Mouse (Mus musculus): ENCODE results near the gene Vsig2. TPM values are rescaled to one million over a fixed set of nuclear protein-coding genes. Genes with fewer than 3 reads are reported as not detected.

Gene Vsig2
- polyA plus RNA-seq, 1 experiment from 2014 or later = not detected

- DNase-seq (ENCODE audit: low spot score, missing footprints) (no peak), ATAC-seq (ENCODE audit: low FRiP score) (no peak)
- no peak overlapping the region for H3K27ac ChIP-seq (ENCODE audit: low read depth, low read length)
- H3K4me1 ChIP-seq (ENCODE audit: control insufficient read depth, insufficient read depth, low read length) = no peaks in the 10 kb centered on the region
- no peaks in the 10 kb centered on the region for H3K27me3 ChIP-seq (ENCODE audit: control insufficient read depth, insufficient read depth, low read length)
- H3K9ac ChIP-seq (ENCODE audit: low read length) = no peak overlapping the region
- H3K4me2 ChIP-seq = no peak overlapping the region
- H3K4me3 ChIP-seq (ENCODE audit: low read depth, low read length) = no peak overlapping the region
- H3K9me3 ChIP-seq (ENCODE audit: control insufficient read depth, low read length) = no peaks in the 10 kb centered on the region
- H3K36me3 ChIP-seq (ENCODE audit: control insufficient read depth, insufficient read depth, low read length) = peaks cover under 1% of the 10 kb centered on the region; the same call in 1 of the 2 replicates
- 91% methylated on average over 3 of the region's 3 CpGs for WGBS
Observed at GRCm38 (mm10) chr9:37514456-37514855, 24.6 kb upstream of the Vsig2 start.

GRCm38 (mm10) chr9:37517467-37517866, 21.6 kb upstream of the Vsig2 start:
- WGBS = 83% methylated on average over 1 of the region's 1 CpGs
- Histone ChIP-seq H3K27ac (ENCODE audit: low read depth, low read length) (no peak overlapping the region), H3K4me2 (no peak overlapping the region), H3K27me3 (ENCODE audit: control insufficient read depth, insufficient read depth, low read length) (no peaks in the 10 kb centered on the region), H3K9ac (ENCODE audit: low read length) (no peak overlapping the region), H3K4me3 (ENCODE audit: low read depth, low read length) (no peak overlapping the region), H3K36me3 (ENCODE audit: control insufficient read depth, insufficient read depth, low read length) (peaks cover 9% of the 10 kb centered on the region; the same call in 1 of the 2 replicates), H3K4me1 (ENCODE audit: control insufficient read depth, insufficient read depth, low read length) (no peaks in the 10 kb centered on the region), H3K9me3 (ENCODE audit: control insufficient read depth, low read length) (no peaks in the 10 kb centered on the region)
- ATAC-seq (ENCODE audit: low FRiP score) (no peak), DNase-seq (ENCODE audit: low spot score, missing footprints) (no peak)

DNA sequence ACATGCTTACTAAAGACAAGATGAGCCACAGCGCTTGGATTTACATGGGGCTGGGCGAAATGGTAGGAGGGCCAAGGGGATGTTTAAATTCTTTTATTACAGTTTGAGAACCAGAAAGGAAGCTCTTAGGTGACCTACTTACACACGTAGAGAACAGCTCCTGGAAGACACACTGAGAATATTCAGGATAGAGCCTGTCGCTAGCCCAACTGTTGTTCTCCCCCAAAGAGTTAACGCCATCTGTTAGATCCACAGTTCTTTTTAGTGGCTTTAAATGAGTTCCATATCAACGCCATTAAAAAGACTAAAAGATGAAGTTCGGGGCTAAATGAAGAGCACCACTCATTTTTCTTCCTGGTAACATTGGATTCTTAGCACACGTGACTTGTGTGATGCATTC, 20.1 kb upstream of the Vsig2 start:
- ATAC-seq (ENCODE audit: low FRiP score) (no peak), DNase-seq (ENCODE audit: low spot score, missing footprints) (no peak)
- Histone ChIP-seq H3K36me3 (ENCODE audit: control insufficient read depth, insufficient read depth, low read length) (peaks cover 14% of the 10 kb centered on the region), H3K9ac (ENCODE audit: low read length) (no peak overlapping the region), H3K4me1 (ENCODE audit: control insufficient read depth, insufficient read depth, low read length) (no peaks in the 10 kb centered on the region), H3K4me2 (no peak overlapping the region), H3K27ac (ENCODE audit: low read depth, low read length) (no peak overlapping the region), H3K9me3 (ENCODE audit: control insufficient read depth, low read length) (no peaks in the 10 kb centered on the region), H3K4me3 (ENCODE audit: low read depth, low read length) (no peak overlapping the region), H3K27me3 (ENCODE audit: control insufficient read depth, insufficient read depth, low read length) (no peaks in the 10 kb centered on the region)
- 96% methylated on average over 8 of the region's 8 CpGs for WGBS

GRCm38 (mm10) chr9:37519995-37520394, 19.1 kb upstream of the Vsig2 start:
- ATAC-seq (ENCODE audit: low FRiP score) = no peak
- no peaks in the 10 kb centered on the region for H3K4me1 ChIP-seq (ENCODE audit: control insufficient read depth, insufficient read depth, low read length)
- peaks cover 14% of the 10 kb centered on the region for H3K36me3 ChIP-seq (ENCODE audit: control insufficient read depth, insufficient read depth, low read length)

DNA sequence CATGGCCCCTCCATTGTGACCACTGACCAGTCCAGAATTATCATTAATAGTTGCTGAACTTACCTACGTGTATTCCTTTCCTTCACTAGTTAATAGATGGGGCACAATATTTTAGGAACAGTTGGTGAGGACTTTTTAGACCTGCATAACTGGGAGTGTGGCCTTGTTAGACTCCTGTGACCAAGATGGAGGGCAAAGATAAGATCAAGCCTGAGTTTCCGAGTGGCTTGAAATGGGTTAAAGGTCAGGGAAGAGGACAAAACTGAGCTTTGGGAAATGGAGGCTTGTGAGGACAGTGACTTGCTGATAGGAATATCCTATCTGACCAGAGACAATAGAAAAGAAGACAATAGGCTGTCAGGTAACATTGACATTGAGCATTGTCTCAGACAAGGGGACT, 13.6 kb upstream of the Vsig2 start:
- H3K4me3 ChIP-seq (ENCODE audit: low read depth, low read length) = no peak overlapping the region
- no peak for ATAC-seq (ENCODE audit: low FRiP score)
- H3K36me3 ChIP-seq (ENCODE audit: control insufficient read depth, insufficient read depth, low read length) = peaks cover 8% of the 10 kb centered on the region
- no peak overlapping the region for H3K27ac ChIP-seq (ENCODE audit: low read depth, low read length)
- 87% methylated on average over 2 of the region's 2 CpGs for WGBS
- peaks cover 40% of the 10 kb centered on the region for H3K27me3 ChIP-seq (ENCODE audit: control insufficient read depth, insufficient read depth, low read length)
- no peak overlapping the region for H3K9ac ChIP-seq (ENCODE audit: low read length)
- DNase-seq (ENCODE audit: low spot score, missing footprints) = no peak
- peaks cover 3% of the 10 kb centered on the region; the same call in 1 of the 2 replicates for H3K9me3 ChIP-seq (ENCODE audit: control insufficient read depth, low read length)
- no peak overlapping the region for H3K4me2 ChIP-seq
- peaks cover 12% of the 10 kb centered on the region for H3K4me1 ChIP-seq (ENCODE audit: control insufficient read depth, insufficient read depth, low read length)

More at GRCm38 (mm10) chr9:37519995-37520394, 19.1 kb upstream of the Vsig2 start:
- WGBS = 94% methylated on average over 2 of the region's 2 CpGs
- Histone ChIP-seq H3K27ac (ENCODE audit: low read depth, low read length) (no peak overlapping the region), H3K9ac (ENCODE audit: low read length) (no peak overlapping the region), H3K4me3 (ENCODE audit: low read depth, low read length) (no peak overlapping the region), H3K27me3 (ENCODE audit: control insufficient read depth, insufficient read depth, low read length) (no peaks in the 10 kb centered on the region), H3K9me3 (ENCODE audit: control insufficient read depth, low read length) (no peaks in the 10 kb centered on the region), H3K4me2 (no peak overlapping the region)
- no peak for DNase-seq (ENCODE audit: low spot score, missing footprints)

- ATAC-seq (ENCODE audit: low FRiP score) (peak; percentile 17; the same call in 1 of the 2 replicates), DNase-seq (ENCODE audit: low spot score, missing footprints) (peak; percentile 92)
- Histone ChIP-seq H3K9me3 (ENCODE audit: control insufficient read depth, low read length) (peaks cover 3% of the 10 kb centered on the region; the same call in 1 of the 2 replicates), H3K4me2 (peak overlapping the region; percentile 19; the same call in 1 of the 2 replicates), H3K27ac (ENCODE audit: low read depth, low read length) (no peak overlapping the region), H3K9ac (ENCODE audit: low read length) (no peak overlapping the region), H3K4me3 (ENCODE audit: low read depth, low read length) (no peak overlapping the region), H3K27me3 (ENCODE audit: control insufficient read depth, insufficient read depth, low read length) (peaks cover 51% of the 10 kb centered on the region), H3K36me3 (ENCODE audit: control insufficient read depth, insufficient read depth, low read length) (peaks cover 5% of the 10 kb centered on the region), H3K4me1 (ENCODE audit: control insufficient read depth, insufficient read depth, low read length) (peaks cover 15% of the 10 kb centered on the region)
- WGBS = 20% methylated on average over 21 of the region's 21 CpGs
Observed at GRCm38 (mm10) chr9:37526443-37527395, 12.3 kb upstream of the Vsig2 start.

- peak within 1 kb of the TSS; percentile 7; the same call in 1 of the 2 replicates for H3K4me3 ChIP-seq (ENCODE audit: low read depth, low read length)
- peak; percentile 93 for DNase-seq (ENCODE audit: low spot score, missing footprints)
- peaks cover 57% of the 10 kb centered on the region for H3K27me3 ChIP-seq (ENCODE audit: control insufficient read depth, insufficient read depth, low read length)
- H3K9ac ChIP-seq (ENCODE audit: low read length) = peak within 1 kb of the TSS; percentile 27
- H3K27ac ChIP-seq (ENCODE audit: low read depth, low read length) = no peak within 1 kb of the TSS; the same call in 1 of the 2 replicates
- peaks cover 3% of the 10 kb centered on the region; the same call in 1 of the 2 replicates for H3K9me3 ChIP-seq (ENCODE audit: control insufficient read depth, low read length)
- peak; percentile 33 for ATAC-seq (ENCODE audit: low FRiP score)
- peaks cover 15% of the 10 kb centered on the region for H3K4me1 ChIP-seq (ENCODE audit: control insufficient read depth, insufficient read depth, low read length)
- peaks cover 5% of the 10 kb centered on the region for H3K36me3 ChIP-seq (ENCODE audit: control insufficient read depth, insufficient read depth, low read length)
- 2% methylated on average over 41 of the region's 41 CpGs for WGBS
- H3K4me2 ChIP-seq = peak within 1 kb of the TSS; percentile 19
Observed at GRCm38 (mm10) chr9:37527396-37528224, 11.4 kb upstream of the Vsig2 start, which contains the start of gene Esam. Esam (plus strand) TSS chr9:37528078.

GRCm38 (mm10) chr9:37528225-37528970, 10.7 kb upstream of the Vsig2 start:
- H3K27ac ChIP-seq (ENCODE audit: low read depth, low read length) = no peak overlapping the region; the same call in 1 of the 2 replicates
- no peak overlapping the region for H3K4me3 ChIP-seq (ENCODE audit: low read depth, low read length)
- H3K4me1 ChIP-seq (ENCODE audit: control insufficient read depth, insufficient read depth, low read length) = peaks cover 15% of the 10 kb centered on the region
- no peaks in the 10 kb centered on the region for H3K36me3 ChIP-seq (ENCODE audit: control insufficient read depth, insufficient read depth, low read length)
- ATAC-seq (ENCODE audit: low FRiP score) (no peak), DNase-seq (ENCODE audit: low spot score, missing footprints) (peak; percentile 91)
- no peak overlapping the region; the same call in 1 of the 2 replicates for H3K4me2 ChIP-seq
- H3K27me3 ChIP-seq (ENCODE audit: control insufficient read depth, insufficient read depth, low read length) = peaks cover 60% of the 10 kb centered on the region
- H3K9me3 ChIP-seq (ENCODE audit: control insufficient read depth, low read length) = peaks cover 3% of the 10 kb centered on the region; the same call in 1 of the 2 replicates
- H3K9ac ChIP-seq (ENCODE audit: low read length) = peak overlapping the region; percentile 4; the same call in 1 of the 2 replicates
- WGBS = 18% methylated on average over 9 of the region's 9 CpGs

Data from midbrain, embryonic 11.5 days (tissue).